Mouse (Mus musculus) lung, embryonic 14.5 days (tissue): ENCODE measurements at regions not wholly inside any gene's neighbourhood (a gene's known extent, or its start where the extent isn't known, plus 50 kb on each side); places are given as distances from the start of the nearest gene placed in this dataset.

ENCODE experiments used
- ATAC-seq: fragments of 200-750 bp; cut with Nextera tagmentation; 2 replicates; pipeline ENCODE4 v1.8.0; 2017; ENCODE audit warnings: mild to moderate bottlenecking, moderate TSS enrichment, moderate library complexity; ENCODE audit not compliant: insufficient read depth
- DNase-seq: peaks from one replicate; pipeline ENCODE4 v3.0.0-alpha.2; 2015
- H3K27ac ChIP-seq: fragments of 300-500 bp; sonication (generic); 2 replicates; pipeline ENCODE4 v1.5.1; 2014; ENCODE audit warnings: low read depth, mild to moderate bottlenecking, moderate library complexity
- H3K27me3 ChIP-seq: fragments of 300-500 bp; sonication (generic); 2 replicates; pipeline ENCODE4 v1.6.1; 2014; ENCODE audit warnings: low read length, control low read depth; ENCODE audit not compliant: insufficient read depth
- H3K36me3 ChIP-seq: fragments of 300-500 bp; sonication (generic); 2 replicates; pipeline ENCODE4 v1.6.1; 2014; ENCODE audit warnings: control low read depth; ENCODE audit not compliant: insufficient read depth
- H3K4me1 ChIP-seq: fragments of 300-500 bp; sonication (generic); 2 replicates; pipeline ENCODE4 v1.6.1; 2014; ENCODE audit warnings: antibody characterized with exemption, control low read depth; ENCODE audit not compliant: insufficient read depth
- H3K4me2 ChIP-seq: fragments of 300-500 bp; sonication (generic); 2 replicates; pipeline ENCODE4 v1.6.1; 2014; ENCODE audit warnings: mild to moderate bottlenecking
- H3K4me3 ChIP-seq: fragments of 300-500 bp; sonication (generic); 2 replicates; pipeline ENCODE4 v1.5.1; 2014; ENCODE audit warnings: low read depth, low read length
- H3K9ac ChIP-seq: fragments of 300-500 bp; sonication (generic); 2 replicates; pipeline ENCODE4 v1.6.1; 2014
- H3K9me3 ChIP-seq: fragments of 300-500 bp; sonication (generic); 2 replicates; pipeline ENCODE4 v1.6.1; 2016; ENCODE audit warnings: low read depth, low read length, control low read depth
- CTCF ChIP-seq: IDR thresholded peaks from 2 replicates; pipeline ENCODE4 v1.5.1; 2016; ENCODE audit warnings: antibody characterized with exemption, low read depth
- WGBS: fragments of 180-500 bp; shearing (Covaris S2); extraction: QIAGEN DNeasy Blood & Tissue Kit; methylation state at CpG from one replicate; pipeline ENCODE4 v1.1.7; 2014; 5-methylcytosine and 5-hydroxymethylcytosine counted together

DNA sequence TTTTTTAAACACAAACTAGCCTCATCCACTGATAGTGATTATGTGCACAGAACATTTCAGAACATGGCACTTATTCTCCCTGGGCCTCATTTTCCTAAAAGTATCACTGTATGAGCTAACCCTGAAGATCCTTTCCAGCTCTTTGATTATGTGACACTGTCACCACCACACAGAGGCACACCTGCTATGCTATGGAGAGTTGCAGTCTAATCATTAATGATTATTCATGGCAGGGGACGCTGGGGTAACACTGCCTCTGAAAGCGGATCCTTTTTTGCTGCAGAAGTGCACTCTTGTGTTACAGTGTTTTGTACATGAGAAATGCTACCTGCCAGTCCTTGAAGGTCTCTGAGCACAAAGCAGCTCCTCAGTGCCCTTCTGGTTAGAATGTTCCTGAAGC is 615.3 kb upstream of the Fbxo33 start:
- DNase-seq (no peak), ATAC-seq (no peak)
- Histone ChIP-seq H3K4me3 (no peak overlapping the region), H3K4me1 (no peaks in the 10 kb centered on the region), H3K4me2 (no peak overlapping the region), H3K9me3 (no peaks in the 10 kb centered on the region), H3K9ac (no peak overlapping the region), H3K27ac (no peak overlapping the region), H3K27me3 (no peaks in the 10 kb centered on the region), H3K36me3 (no peaks in the 10 kb centered on the region)
- 61% methylated on average over 2 of the region's 2 CpGs for WGBS
- TF ChIP-seq CTCF: no peak

DNA sequence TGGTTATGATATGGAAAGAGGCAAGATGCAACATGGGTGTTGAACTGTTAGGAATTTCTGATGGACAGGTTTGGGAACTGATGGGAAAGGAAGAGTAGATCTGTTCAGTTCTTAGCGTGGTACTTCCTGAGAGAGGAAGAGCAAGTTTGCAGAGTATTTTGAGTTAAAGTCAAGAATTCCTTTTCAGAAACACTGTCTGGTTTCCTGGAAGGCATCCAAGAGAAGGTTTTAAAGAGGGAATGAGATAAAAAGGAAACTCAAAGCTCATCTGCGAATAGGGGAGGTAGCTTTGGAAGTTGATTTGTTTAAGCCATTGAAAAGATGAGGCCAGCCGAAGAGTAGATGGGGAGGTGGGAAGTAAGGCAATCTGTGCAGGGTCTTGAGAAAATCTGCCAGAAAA is 603.4 kb upstream of the Fbxo33 start:
- WGBS: 31% methylated on average over 3 of the region's 3 CpGs
- H3K4me2 ChIP-seq: no peak overlapping the region
- H3K27ac ChIP-seq: peak overlapping the region; percentile 31; the same call in 1 of the 2 replicates
- H3K36me3 ChIP-seq: no peaks in the 10 kb centered on the region
- no peaks in the 10 kb centered on the region for H3K4me1 ChIP-seq
- no peak for TF ChIP-seq CTCF
- peak; percentile 41; the same call in 1 of the 2 replicates for ATAC-seq
- no peak overlapping the region for H3K9ac ChIP-seq
- H3K27me3 ChIP-seq: no peaks in the 10 kb centered on the region
- no peaks in the 10 kb centered on the region for H3K9me3 ChIP-seq
- no peak overlapping the region for H3K4me3 ChIP-seq
- DNase-seq: peak; percentile 63

DNA sequence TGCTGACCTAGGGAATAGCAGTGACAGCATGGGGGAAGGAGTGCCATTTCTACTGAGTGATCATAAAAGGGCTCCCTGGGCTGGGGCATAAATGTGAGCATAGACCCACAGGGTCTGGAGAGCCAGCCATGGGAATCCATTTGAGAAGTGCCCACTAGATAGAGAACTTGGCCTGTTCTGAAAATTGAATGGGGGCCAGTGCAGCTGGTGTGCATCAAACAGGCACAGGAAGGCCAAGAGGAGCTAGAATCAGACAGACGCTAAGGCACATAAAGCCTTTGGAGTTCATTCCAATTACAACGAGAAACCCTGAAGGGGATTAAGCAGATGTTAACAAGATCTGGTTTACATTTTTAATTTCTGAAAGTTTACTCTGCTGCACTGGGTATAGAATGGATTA is 602.9 kb upstream of the Fbxo33 start:
- TF ChIP-seq CTCF: no peak
- no peak overlapping the region for H3K27ac ChIP-seq

DNA sequence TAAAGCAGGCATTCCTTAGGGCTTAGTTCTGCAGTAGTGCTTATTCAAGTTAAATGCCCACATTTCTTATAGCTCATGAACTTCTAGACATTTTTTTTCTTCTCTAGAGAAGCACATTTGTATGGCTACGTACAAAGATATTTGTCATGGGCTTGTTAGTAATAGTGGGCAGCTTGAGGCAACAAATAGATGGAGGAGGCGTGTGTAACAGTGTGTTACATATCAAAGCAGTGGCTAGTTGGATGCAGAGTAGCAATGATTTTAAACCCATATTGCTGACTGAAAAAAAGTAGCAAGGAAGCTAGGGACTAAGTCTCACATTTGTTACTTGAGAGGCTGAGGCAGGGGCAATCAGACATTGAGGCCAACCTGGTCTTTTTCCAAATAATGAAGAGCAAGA is 602.2 kb upstream of the Fbxo33 start:
- H3K36me3 ChIP-seq: no peaks in the 10 kb centered on the region
- H3K9ac ChIP-seq: no peak overlapping the region
- H3K27ac ChIP-seq: no peak overlapping the region
- no peak overlapping the region for H3K4me3 ChIP-seq
- no peak overlapping the region for H3K4me2 ChIP-seq
- ATAC-seq: no peak
- no peak for DNase-seq
- no peaks in the 10 kb centered on the region for H3K4me1 ChIP-seq
- H3K27me3 ChIP-seq: no peaks in the 10 kb centered on the region
- TF ChIP-seq CTCF: no peak
- 68% methylated on average over 2 of the region's 2 CpGs for WGBS
- no peaks in the 10 kb centered on the region for H3K9me3 ChIP-seq

More for the DNA sequence above, 602.9 kb upstream of the Fbxo33 start:
- WGBS: 30% methylated on average over 2 of the region's 2 CpGs
- Histone ChIP-seq H3K4me1 (no peaks in the 10 kb centered on the region), H3K9ac (no peak overlapping the region), H3K27me3 (no peaks in the 10 kb centered on the region), H3K9me3 (no peaks in the 10 kb centered on the region), H3K4me3 (no peak overlapping the region), H3K36me3 (no peaks in the 10 kb centered on the region), H3K4me2 (no peak overlapping the region)
- ATAC-seq (peak; percentile 14; the same call in 1 of the 2 replicates), DNase-seq (peak; percentile 31)

DNA sequence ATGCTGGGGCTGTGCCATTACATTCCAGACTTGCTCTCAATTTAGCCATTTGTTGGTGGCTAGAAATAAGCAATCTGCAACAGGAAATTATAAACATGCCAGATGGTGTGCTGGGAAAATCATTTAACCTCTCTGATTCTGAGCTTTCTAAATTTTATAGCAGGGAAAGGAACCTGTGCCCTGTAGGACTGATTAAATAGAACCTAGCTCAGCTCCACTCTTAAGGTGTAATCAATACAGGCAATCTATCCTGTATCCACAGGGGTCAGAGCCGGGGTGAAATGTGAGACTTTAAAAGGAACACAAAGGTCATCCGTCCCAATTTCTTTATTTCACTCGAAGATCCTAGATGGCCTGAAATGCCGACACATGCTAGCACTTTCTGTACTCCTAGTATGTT is 596.4 kb upstream of the Fbxo33 start:
- no peak for TF ChIP-seq CTCF
- Histone ChIP-seq H3K27me3 (no peaks in the 10 kb centered on the region), H3K9ac (no peak overlapping the region), H3K36me3 (no peaks in the 10 kb centered on the region), H3K4me3 (no peak overlapping the region), H3K4me2 (no peak overlapping the region), H3K4me1 (no peaks in the 10 kb centered on the region), H3K27ac (no peak overlapping the region), H3K9me3 (no peaks in the 10 kb centered on the region)
- DNase-seq (no peak), ATAC-seq (no peak)
- 64% methylated on average over 4 of the region's 4 CpGs for WGBS

DNA sequence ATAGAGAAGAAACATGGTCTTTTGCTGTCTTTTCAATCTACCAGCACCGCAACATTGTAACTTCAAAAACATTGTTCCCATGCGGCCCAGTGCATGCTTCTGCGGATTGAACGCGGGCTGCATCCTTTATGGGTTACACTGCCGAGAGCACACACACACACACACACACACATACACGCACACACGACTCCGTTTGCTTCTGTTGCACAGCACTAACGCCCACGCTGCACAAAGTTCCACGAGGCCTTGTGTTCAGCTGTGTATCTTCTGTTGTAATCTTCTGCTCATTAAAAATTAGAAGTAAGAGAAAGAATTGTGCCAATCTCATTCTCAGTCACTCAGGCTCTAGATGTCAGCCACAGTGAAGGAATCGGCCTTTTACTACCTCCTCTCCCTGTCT is 594.8 kb upstream of the Fbxo33 start:
- TF ChIP-seq CTCF: no peak
- Histone ChIP-seq H3K4me3 (no peak overlapping the region), H3K36me3 (no peaks in the 10 kb centered on the region), H3K27me3 (no peaks in the 10 kb centered on the region), H3K4me2 (no peak overlapping the region), H3K9me3 (no peaks in the 10 kb centered on the region), H3K9ac (no peak overlapping the region), H3K4me1 (no peaks in the 10 kb centered on the region), H3K27ac (no peak overlapping the region)
- no peak for ATAC-seq
- no peak for DNase-seq
- 85% methylated on average over 13 of the region's 13 CpGs for WGBS

DNA sequence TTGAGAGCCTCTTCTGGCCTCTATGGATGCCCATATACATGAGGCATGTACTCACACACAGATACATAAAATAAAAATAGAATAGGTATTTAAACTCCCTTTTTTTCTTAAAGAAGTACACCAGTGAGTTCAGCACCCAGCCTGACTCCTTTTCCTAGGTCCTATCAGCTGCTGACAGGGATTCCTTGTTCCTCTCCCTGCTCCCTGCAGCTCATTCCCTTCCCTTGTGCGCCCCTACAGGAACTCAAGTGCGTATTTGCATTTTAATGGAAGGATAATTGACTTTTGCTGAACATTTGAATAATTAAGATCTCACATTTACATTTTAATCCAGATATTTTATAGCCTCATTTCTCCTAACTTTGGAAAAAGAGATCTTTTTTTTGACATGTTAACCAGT is 589.7 kb upstream of the Fbxo33 start:
- no peak for ATAC-seq
- no peaks in the 10 kb centered on the region for H3K9me3 ChIP-seq
- DNase-seq: no peak
- WGBS: 39% methylated on average over 2 of the region's 2 CpGs
- H3K27ac ChIP-seq: no peak overlapping the region
- no peak overlapping the region for H3K9ac ChIP-seq
- H3K4me1 ChIP-seq: no peaks in the 10 kb centered on the region
- no peak overlapping the region for H3K4me3 ChIP-seq
- TF ChIP-seq CTCF: no peak
- no peaks in the 10 kb centered on the region for H3K36me3 ChIP-seq
- H3K27me3 ChIP-seq: no peaks in the 10 kb centered on the region
- no peak overlapping the region for H3K4me2 ChIP-seq

DNA sequence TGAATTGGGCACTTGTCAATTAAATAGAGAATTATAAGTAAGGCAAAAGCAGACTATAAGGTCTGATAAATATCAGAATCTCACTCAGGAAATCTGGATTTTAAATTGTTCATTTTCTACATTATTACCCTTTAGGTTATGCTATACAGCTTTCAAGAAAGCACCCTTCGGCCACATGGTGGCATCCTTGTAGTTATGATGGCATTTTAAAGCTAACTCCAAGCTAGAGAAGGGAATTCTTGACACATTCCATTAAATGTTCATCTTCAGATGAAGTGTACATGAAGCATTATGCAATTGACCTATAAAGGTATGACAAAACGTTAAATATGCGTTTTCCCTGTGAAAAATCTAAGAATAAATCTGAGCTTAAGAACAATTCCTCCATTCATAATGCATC is 578.5 kb upstream of the Fbxo33 start:
- no peaks in the 10 kb centered on the region for H3K4me1 ChIP-seq
- no peaks in the 10 kb centered on the region for H3K9me3 ChIP-seq
- peak; percentile 75 for DNase-seq
- no peak for ATAC-seq
- no peak overlapping the region for H3K4me2 ChIP-seq
- no peak overlapping the region for H3K4me3 ChIP-seq
- no peaks in the 10 kb centered on the region for H3K36me3 ChIP-seq
- no peaks in the 10 kb centered on the region for H3K27me3 ChIP-seq
- H3K27ac ChIP-seq: no peak overlapping the region
- 30% methylated on average over 3 of the region's 3 CpGs for WGBS
- TF ChIP-seq CTCF: peak; percentile 55
- no peak overlapping the region for H3K9ac ChIP-seq
